Mouse (Mus musculus) stomach, embryonic 16.5 days (tissue): ENCODE measurements at regions not wholly inside any gene's neighbourhood (a gene's known extent, or its start where the extent isn't known, plus 50 kb on each side); places are given as distances from the start of the nearest gene placed in this dataset.

Experiments
- ATAC-seq: fragments of 200-750 bp; cut with Nextera tagmentation; 2 replicates; pipeline ENCODE4 v1.8.0; 2017; ENCODE audit warnings: moderate number of reproducible peaks, moderate TSS enrichment; ENCODE audit not compliant: insufficient read depth, low FRiP score
- H3K27ac ChIP-seq: fragments of 300-500 bp; sonication (generic); 2 replicates; pipeline ENCODE4 v1.5.1; 2014; ENCODE audit warnings: low read length
- H3K27me3 ChIP-seq: fragments of 300-500 bp; sonication (generic); 2 replicates; pipeline ENCODE4 v1.6.1; 2014; ENCODE audit warnings: low read length, control low read depth, mixed read lengths; ENCODE audit not compliant: control insufficient read depth, insufficient read depth
- H3K36me3 ChIP-seq: fragments of 300-500 bp; sonication (generic); 2 replicates; pipeline ENCODE4 v1.6.1; 2014; ENCODE audit warnings: low read length; ENCODE audit not compliant: control insufficient read depth, insufficient read depth
- H3K4me1 ChIP-seq: fragments of 300-500 bp; sonication (generic); 2 replicates; pipeline ENCODE4 v1.6.1; 2014; ENCODE audit warnings: low read length, control low read depth, mixed read lengths; ENCODE audit not compliant: control insufficient read depth, insufficient read depth
- H3K4me2 ChIP-seq: fragments of 300-500 bp; sonication (generic); 2 replicates; pipeline ENCODE4 v1.6.1; 2014; ENCODE audit warnings: low read depth, low read length, mixed read lengths
- H3K4me3 ChIP-seq: fragments of 300-500 bp; sonication (generic); replicated peaks from 2 replicates; pipeline ENCODE4 v1.5.1; 2014; ENCODE audit warnings: mild to moderate bottlenecking, low read length
- H3K9ac ChIP-seq: fragments of 300-500 bp; sonication (generic); 2 replicates; pipeline ENCODE4 v1.6.1; 2014; ENCODE audit warnings: low read length
- H3K9me3 ChIP-seq: fragments of 300-500 bp; sonication (generic); replicated peaks from 2 replicates; pipeline ENCODE4 v1.6.1; 2016; ENCODE audit warnings: low read length, control low read depth; ENCODE audit not compliant: control insufficient read depth
- WGBS: fragments of 180-500 bp; shearing (Covaris S2); extraction: QIAGEN DNeasy Blood & Tissue Kit; methylation state at CpG from one replicate; pipeline ENCODE4 v1.1.7; 2014; 5-methylcytosine and 5-hydroxymethylcytosine counted together

GRCm38 (mm10) chr6:98499721-98500120 is 157.2 kb upstream of the Gm765 start:
- Histone ChIP-seq H3K9me3 (no peaks in the 10 kb centered on the region), H3K9ac (no peak overlapping the region)
- 75% methylated on average over 5 of the region's 5 CpGs for WGBS

GRCm38 (mm10) chr6:98486626-98487025 is 144.1 kb upstream of the Gm765 start:
- ATAC-seq = no peak
- no peak overlapping the region for H3K4me3 ChIP-seq
- no peak overlapping the region for H3K9ac ChIP-seq
- H3K27me3 ChIP-seq = no peaks in the 10 kb centered on the region
- H3K27ac ChIP-seq = no peak overlapping the region
- H3K36me3 ChIP-seq = no peaks in the 10 kb centered on the region
- WGBS = 87% methylated on average over 3 of the region's 3 CpGs
- no peaks in the 10 kb centered on the region for H3K9me3 ChIP-seq
- H3K4me2 ChIP-seq = no peak overlapping the region
- H3K4me1 ChIP-seq = no peaks in the 10 kb centered on the region

More at GRCm38 (mm10) chr6:98499721-98500120, 157.2 kb upstream of the Gm765 start:
- Histone ChIP-seq H3K27me3 (no peaks in the 10 kb centered on the region), H3K36me3 (no peaks in the 10 kb centered on the region), H3K27ac (no peak overlapping the region), H3K4me2 (no peak overlapping the region), H3K4me3 (no peak overlapping the region), H3K4me1 (no peaks in the 10 kb centered on the region)
- no peak for ATAC-seq

- Histone ChIP-seq H3K27me3 (no peaks in the 10 kb centered on the region), H3K9ac (no peak overlapping the region), H3K4me1 (no peaks in the 10 kb centered on the region), H3K9me3 (no peaks in the 10 kb centered on the region), H3K36me3 (no peaks in the 10 kb centered on the region), H3K27ac (no peak overlapping the region), H3K4me2 (no peak overlapping the region), H3K4me3 (no peak overlapping the region)
- ATAC-seq = no peak
- 56% methylated on average over 3 of the region's 3 CpGs for WGBS
Observed at GRCm38 (mm10) chr6:98483319-98484123, 141.0 kb upstream of the Gm765 start.

GRCm38 (mm10) chr6:98482319-98482718 is 139.8 kb upstream of the Gm765 start:
- Histone ChIP-seq H3K27me3 (no peaks in the 10 kb centered on the region), H3K4me2 (no peak overlapping the region), H3K27ac (no peak overlapping the region)

GRCm38 (mm10) chr6:98467563-98467962 is 125.0 kb upstream of the Gm765 start:
- no peaks in the 10 kb centered on the region for H3K4me1 ChIP-seq
- H3K9ac ChIP-seq = no peak overlapping the region
- no peaks in the 10 kb centered on the region for H3K27me3 ChIP-seq
- H3K4me2 ChIP-seq = no peak overlapping the region
- no peaks in the 10 kb centered on the region for H3K9me3 ChIP-seq
- no peaks in the 10 kb centered on the region for H3K36me3 ChIP-seq
- ATAC-seq = no peak
- H3K27ac ChIP-seq = no peak overlapping the region
- no peak overlapping the region for H3K4me3 ChIP-seq

More at GRCm38 (mm10) chr6:98482319-98482718, 139.8 kb upstream of the Gm765 start:
- no peak for ATAC-seq
- H3K36me3 ChIP-seq = no peaks in the 10 kb centered on the region
- H3K9me3 ChIP-seq = no peaks in the 10 kb centered on the region
- WGBS = 76% methylated on average over 2 of the region's 2 CpGs
- H3K9ac ChIP-seq = no peak overlapping the region
- H3K4me3 ChIP-seq = no peak overlapping the region
- no peaks in the 10 kb centered on the region for H3K4me1 ChIP-seq

GRCm38 (mm10) chr6:98452277-98452676 is 109.7 kb upstream of the Gm765 start:
- no peaks in the 10 kb centered on the region for H3K36me3 ChIP-seq
- no peak overlapping the region for H3K4me2 ChIP-seq
- WGBS = 41% methylated on average over 7 of the region's 7 CpGs
- H3K4me1 ChIP-seq = no peaks in the 10 kb centered on the region
- H3K4me3 ChIP-seq = no peak overlapping the region
- no peaks in the 10 kb centered on the region for H3K27me3 ChIP-seq
- no peak overlapping the region for H3K9ac ChIP-seq
- no peak overlapping the region for H3K27ac ChIP-seq
- no peak for ATAC-seq
- no peaks in the 10 kb centered on the region for H3K9me3 ChIP-seq

- no peaks in the 10 kb centered on the region for H3K36me3 ChIP-seq
- H3K4me2 ChIP-seq = peak overlapping the region; percentile 10; the same call in 1 of the 2 replicates
- H3K27ac ChIP-seq = no peak overlapping the region
- H3K4me1 ChIP-seq = no peaks in the 10 kb centered on the region
- ATAC-seq = no peak
- H3K9ac ChIP-seq = no peak overlapping the region
- 19% methylated on average over 6 of the region's 6 CpGs for WGBS
- H3K9me3 ChIP-seq = no peaks in the 10 kb centered on the region
- no peak overlapping the region for H3K4me3 ChIP-seq
- no peaks in the 10 kb centered on the region for H3K27me3 ChIP-seq
Observed at GRCm38 (mm10) chr6:98435676-98436075, 93.1 kb upstream of the Gm765 start.

GRCm38 (mm10) chr6:98433286-98433685 is 90.7 kb upstream of the Gm765 start:
- H3K4me1 ChIP-seq = no peaks in the 10 kb centered on the region
- H3K27ac ChIP-seq = no peak overlapping the region
- H3K4me2 ChIP-seq = no peak overlapping the region
- H3K36me3 ChIP-seq = no peaks in the 10 kb centered on the region
- no peak for ATAC-seq
- no peak overlapping the region for H3K4me3 ChIP-seq
- no peak overlapping the region for H3K9ac ChIP-seq
- H3K9me3 ChIP-seq = no peaks in the 10 kb centered on the region
- H3K27me3 ChIP-seq = no peaks in the 10 kb centered on the region
- WGBS = 49% methylated on average over 6 of the region's 6 CpGs

- H3K36me3 ChIP-seq = no peaks in the 10 kb centered on the region
- H3K4me2 ChIP-seq = no peak overlapping the region
- H3K9me3 ChIP-seq = no peaks in the 10 kb centered on the region
- no peak overlapping the region for H3K9ac ChIP-seq
- no peak overlapping the region for H3K27ac ChIP-seq
- WGBS = 53% methylated on average over 5 of the region's 5 CpGs
- no peak overlapping the region for H3K4me3 ChIP-seq
- H3K27me3 ChIP-seq = no peaks in the 10 kb centered on the region
- ATAC-seq = no peak
- H3K4me1 ChIP-seq = no peaks in the 10 kb centered on the region
Observed at GRCm38 (mm10) chr6:98429120-98429519, 86.6 kb upstream of the Gm765 start.
